In genomic region chr11:112988900-112989299, GRCm38 (mm10) we compare ENCODE assay signal across 14 mouse cellular contexts.
DNase-seq lines count a peak whose midpoint lies in the region; ATAC-seq and TF ChIP-seq lines count a peak whose summit lies in the region.
"Had no signal": no experiment of that assay in that cellular context is flagged by ENCODE, and none has a peak within 500 bp of the region (broad histone marks: within the 10 kb centered on the region; RNA-seq: fewer than 3 reads in every experiment).

No protein-coding gene starts in this region.

- H3K9me3 ChIP-seq in embryonic facial prominence, embryonic 15.5 days (replicated peaks) = no peaks in the 10 kb centered on the region
- H3K9me3 ChIP-seq: intestine, embryonic 15.5 days; limb, embryonic 10.5 days; liver, embryonic 15.5 days had no signal

- no peak for DNase-seq in frontal cortex, postnatal 25 days (ENCODE audit: low spot score in 2 of 2)
- DNase-seq in left cerebral cortex, postnatal 14 days (ENCODE audit: low spot score in 2 of 2) = peak; percentile 40 to 65
- DNase-seq in left cerebral cortex, adult 2 months (ENCODE audit: extremely low spot score in 1 of 2, low spot score in 2 of 2) = no peak
- DNase-seq in 3T3-L1 (ENCODE audit: low read depth, low spot score) = peak; percentile 45
- DNase-seq in urinary bladder, postnatal 10 days (ENCODE audit: low spot score) = no peak
- DNase-seq in adrenal gland, adult 2 months = no peak
- DNase-seq: cerebellum, adult 2 months; thymus, adult 2 months had no signal

- no peak for TF ChIP-seq CTCF in left cerebral cortex, adult 2 months (IDR thresholded peaks at IDR 0.05)

- no peak overlapping the region for H3K9ac ChIP-seq in embryonic facial prominence, embryonic 15.5 days
- H3K9ac ChIP-seq: intestine, embryonic 15.5 days; liver, embryonic 15.5 days had no signal

- H3K4me1 ChIP-seq in embryonic facial prominence, embryonic 15.5 days = peaks cover 56% of the 10 kb centered on the region
- H3K4me1 ChIP-seq: liver, embryonic 15.5 days had no signal

- no peaks in the 10 kb centered on the region for H3K36me3 ChIP-seq in embryonic facial prominence, embryonic 15.5 days
- H3K36me3 ChIP-seq: G1E; intestine, embryonic 15.5 days; limb, embryonic 10.5 days; liver, embryonic 15.5 days had no signal

- 0 out of 2 replicates have a peak, but pooled peaks cover 10% of the 10 kb centered on the region for H3K27me3 ChIP-seq in embryonic facial prominence, embryonic 15.5 days
- H3K27me3 ChIP-seq: intestine, embryonic 15.5 days; liver, embryonic 15.5 days had no signal

- WGBS in embryonic facial prominence, embryonic 15.5 days = 48% methylated on average over 1 of the region's 1 CpGs

- no peak overlapping the region for H3K27ac ChIP-seq in left cerebral cortex, adult 2 months
- H3K27ac ChIP-seq in embryonic facial prominence, embryonic 15.5 days (replicated peaks) = 0 out of 2 replicates have a peak overlapping the region, but pooled peaks have one; percentile 7
- H3K27ac ChIP-seq: intestine, embryonic 15.5 days; liver, embryonic 15.5 days had no signal

- H3K4me2 ChIP-seq in embryonic facial prominence, embryonic 15.5 days (replicated peaks) = no peak overlapping the region
- H3K4me2 ChIP-seq: intestine, embryonic 15.5 days; liver, embryonic 15.5 days had no signal

- peak; percentile 66 for ATAC-seq in frontal cortex, adult (ENCODE audit: low TSS enrichment)
- ATAC-seq in embryonic facial prominence, embryonic 15.5 days (ENCODE audit: insufficient number of reproducible peaks, low FRiP score, low TSS enrichment, low read depth) = no peak
- ATAC-seq: intestine, embryonic 15.5 days had no signal

- no peak overlapping the region for H3K4me3 ChIP-seq in left cerebral cortex, adult 2 months
- no peak overlapping the region for H3K4me3 ChIP-seq in embryonic facial prominence, embryonic 15.5 days (replicated peaks)
- H3K4me3 ChIP-seq: intestine, embryonic 15.5 days; limb, embryonic 10.5 days; liver, embryonic 15.5 days had no signal

- intact Hi-C loops in left cerebral cortex, postnatal 14 days (cut with DNase I) = loop anchor here (10.0 kb wide), 1 partner anchor 204 kb away; the partner anchor contains the start of gene Sox9
- intact Hi-C loops in left cerebral cortex, adult 2 months (cut with DNase I) = no loop called here

Comparison
In these comparisons a context has a peak if more than half of its experiments do, and no peak if none do; other contexts are left out.
1. DNase-seq: peak in left cerebral cortex, postnatal 14 days (2 of 2) and 3T3-L1 (single experiment); none in frontal cortex, postnatal 25 days (0 of 2), left cerebral cortex, adult 2 months (0 of 2), urinary bladder, postnatal 10 days (single experiment) and adrenal gland, adult 2 months (single experiment).